Mouse (Mus musculus) cerebellum, adult 18-20 months (tissue): ENCODE results near the gene Tprkb.
"Not testable (repeated sequence)": the region's sequence is repeated elsewhere in the genome, so short reads cannot be mapped to it uniquely, and the experiment has no call there.

Source experiments
- DNase-seq, 2 experiments: peaks; one replicate each; pipeline ENCODE4 v3.0.0; 2021

Tprkb gene

DNA sequence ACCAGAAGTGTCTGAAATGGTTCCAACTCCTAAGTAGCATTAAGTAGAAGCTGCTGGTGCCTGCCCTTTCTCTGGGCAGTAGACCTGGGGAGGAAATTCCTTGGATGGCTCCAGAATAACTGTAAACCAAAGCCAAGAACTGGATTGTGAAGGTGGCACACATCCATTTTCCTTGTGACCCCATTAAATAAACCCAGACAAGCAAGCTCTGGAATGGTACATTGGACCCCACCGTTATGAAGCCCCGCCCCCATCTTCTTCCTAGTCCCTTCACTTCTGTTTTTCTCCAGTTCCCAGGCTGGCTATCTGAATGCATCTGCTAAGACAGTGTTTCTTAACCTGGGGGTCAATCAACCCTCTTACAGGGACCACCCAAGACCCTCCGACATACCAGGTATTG is at the start of gene Tprkb:
TSS of gene Tprkb (plus strand) at position 279 of the 400 bp plus-strand sequence.
- no peak for DNase-seq

DNA sequence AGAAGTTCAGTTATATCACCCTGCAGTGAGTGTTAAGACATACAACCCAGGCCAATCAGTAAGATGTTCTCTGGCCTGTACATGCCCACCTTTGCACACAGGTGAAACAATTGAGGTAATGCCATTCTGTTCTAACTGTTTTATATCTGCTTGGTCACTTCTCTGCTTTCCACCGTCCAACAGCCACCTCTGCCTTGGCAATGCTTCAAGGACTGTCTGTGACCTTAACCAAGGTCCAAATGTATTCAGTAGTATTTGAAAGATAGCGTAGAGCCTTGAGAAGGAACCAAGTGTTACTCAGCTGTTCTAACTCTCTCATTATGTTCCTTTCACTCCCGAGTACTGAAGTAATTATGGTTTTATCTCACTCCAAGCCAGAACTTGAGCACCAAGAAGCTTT is 49.1 kb upstream of the Tprkb start:
- no peak for DNase-seq

DNA sequence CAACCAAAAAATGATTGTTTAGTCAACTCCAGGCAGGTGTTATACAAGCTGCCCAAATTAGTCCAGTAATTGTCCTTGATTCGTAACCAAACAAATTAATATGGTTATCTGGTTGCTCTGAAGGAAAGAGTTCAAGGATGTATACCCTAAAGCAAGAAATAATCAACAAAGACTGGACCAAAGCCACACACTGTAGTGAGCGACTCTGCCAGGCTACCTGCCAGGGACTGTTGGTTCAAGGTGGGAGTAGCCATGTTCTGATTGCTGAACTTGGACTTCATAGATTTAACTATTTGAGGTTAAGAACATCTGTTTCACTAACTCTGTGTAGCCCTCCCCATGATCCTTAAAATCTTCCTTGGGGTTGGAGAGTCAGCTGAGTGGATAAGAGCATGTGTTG is 48.5 kb upstream of the Tprkb start:
- DNase-seq: no peak

DNA sequence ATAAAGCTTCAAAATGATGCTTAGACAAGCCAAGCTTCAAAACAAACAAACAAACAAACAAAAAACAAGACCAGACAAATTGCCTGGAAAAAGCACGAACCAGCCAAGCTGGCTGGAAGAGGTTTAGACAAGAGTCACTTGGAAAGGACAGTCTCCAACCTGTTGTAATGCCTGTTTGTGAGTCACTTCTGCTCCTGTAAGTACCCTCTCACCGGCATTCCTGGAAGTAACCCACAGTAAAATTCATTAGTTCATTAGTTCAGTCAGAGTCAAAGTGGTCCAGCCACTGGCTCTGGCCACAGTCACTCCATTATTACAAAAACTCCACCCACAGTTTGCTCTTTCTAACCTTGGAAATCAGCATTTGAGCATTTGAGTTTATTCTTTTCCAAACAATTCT is 47.8 kb upstream of the Tprkb start:
- DNase-seq: no peak

DNA sequence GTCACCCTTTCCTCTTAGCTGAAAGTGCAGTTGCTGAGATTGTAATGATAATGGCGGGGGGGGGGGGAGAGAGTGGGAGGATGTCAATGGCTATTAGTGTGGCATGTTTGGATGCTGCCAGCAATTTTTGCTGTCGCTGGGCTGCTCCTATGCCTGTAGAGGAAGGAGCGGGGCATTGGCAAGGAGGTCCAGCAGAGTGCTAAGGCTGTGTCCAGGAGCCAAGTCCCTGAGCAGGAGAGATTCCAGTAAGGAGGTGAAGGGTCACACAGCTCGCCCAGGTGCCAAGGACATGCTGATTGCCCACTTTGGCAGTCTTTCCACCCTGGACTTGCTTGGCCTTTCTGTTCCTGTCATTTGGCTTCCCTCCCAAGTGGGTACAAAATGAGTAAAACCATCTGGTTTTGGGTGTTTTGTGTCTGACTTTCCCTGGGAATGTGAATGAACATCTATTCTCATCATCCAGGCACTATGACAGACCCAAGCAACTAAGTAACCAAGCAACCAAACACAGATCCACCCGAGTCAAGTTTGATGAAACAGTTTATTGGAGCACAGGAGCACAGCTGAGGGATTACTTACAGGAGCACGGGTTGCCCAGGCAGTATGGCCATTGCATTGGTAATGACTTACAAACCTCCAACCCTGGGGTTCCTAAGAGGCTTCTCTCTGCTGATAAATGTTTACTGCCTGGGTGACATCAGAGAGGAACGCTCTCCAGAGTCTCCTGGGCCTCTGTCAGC is 46.6 kb upstream of the Tprkb start:
- not testable (repeated sequence) for DNase-seq

DNA sequence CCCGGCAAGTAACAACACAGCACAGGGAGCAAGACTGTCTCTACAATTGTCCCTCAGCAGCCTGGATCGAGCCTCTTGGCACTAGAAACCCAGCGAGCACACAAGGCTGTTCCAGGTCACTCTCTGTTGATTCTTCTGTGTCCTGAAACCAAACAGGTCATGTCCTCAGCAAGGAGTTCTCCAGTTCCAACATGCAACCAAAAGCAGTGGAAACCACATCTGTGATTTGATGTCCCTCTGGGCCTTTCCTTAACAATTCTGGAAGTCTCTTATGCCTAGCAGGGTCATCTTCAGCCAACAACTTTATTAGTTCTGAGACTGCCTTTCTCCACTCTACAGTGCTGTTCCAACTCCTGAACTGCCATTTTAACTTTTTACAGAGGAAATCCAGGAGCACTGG is 45.5 kb upstream of the Tprkb start:
- not testable (repeated sequence) for DNase-seq

DNA sequence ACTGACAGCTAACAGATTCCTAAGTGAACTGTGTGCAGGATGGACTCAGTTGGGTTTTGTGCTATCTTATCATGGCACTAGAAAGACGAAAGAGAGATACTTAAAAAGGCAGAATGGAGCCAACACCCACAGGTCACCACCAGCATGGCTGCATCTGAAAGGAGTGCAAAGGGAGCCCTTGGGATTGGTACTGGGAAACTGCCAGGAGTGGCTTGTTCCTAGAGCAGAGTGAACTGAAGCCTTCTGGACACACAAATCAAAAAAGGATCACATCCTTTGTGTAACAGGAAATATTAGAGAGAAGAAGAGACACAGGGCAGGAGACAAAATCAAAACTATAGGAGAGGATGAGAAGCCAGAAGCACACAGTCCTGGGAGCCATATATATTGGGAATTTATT is 44.7 kb upstream of the Tprkb start:
- DNase-seq: not testable (repeated sequence)

DNA sequence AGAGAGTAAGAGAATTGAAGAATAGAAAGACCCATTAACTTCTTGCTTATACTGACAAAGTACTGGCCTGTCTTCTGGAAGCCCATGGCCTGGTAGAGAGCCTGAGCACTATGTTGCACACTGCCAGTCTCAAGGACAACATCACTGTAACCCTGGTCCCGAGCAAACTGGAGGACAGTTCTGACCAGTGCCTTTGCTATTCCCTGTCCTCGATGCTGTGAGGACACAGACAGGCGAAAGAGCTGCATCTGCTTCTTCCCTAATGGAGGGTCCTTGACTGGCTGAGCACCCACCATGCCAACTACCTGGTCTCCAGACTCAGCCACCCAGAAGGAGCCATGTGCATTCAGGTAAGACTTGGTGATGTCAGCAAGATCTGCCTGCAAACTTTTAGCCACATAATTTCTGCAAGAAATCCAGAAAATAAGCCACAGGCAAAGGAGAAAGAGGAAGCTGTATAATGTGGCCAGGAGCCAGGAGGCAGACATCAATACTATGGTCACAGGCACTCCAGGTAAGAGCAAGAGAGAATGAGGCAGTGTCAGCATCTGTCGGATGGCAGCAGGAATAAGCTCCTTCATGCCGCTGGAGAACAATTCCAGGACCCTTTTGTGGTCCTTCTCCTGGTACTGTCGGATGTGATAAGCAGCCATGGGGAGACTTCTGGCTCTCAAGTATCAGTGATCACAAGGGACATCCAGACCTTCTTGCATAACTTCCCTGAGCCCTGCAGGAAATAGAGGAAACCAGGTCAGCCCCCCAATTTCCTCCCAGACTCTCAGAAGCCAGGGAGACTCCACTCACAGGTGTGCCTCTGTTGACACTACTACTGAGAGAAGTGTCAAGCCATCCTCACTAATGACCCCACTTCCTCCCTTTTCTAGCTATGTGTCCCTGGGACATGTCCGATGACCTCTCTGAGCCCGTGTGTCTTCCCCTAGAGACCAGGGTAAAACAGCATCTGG is 43.7 kb upstream of the Tprkb start:
- no peak for DNase-seq

DNA sequence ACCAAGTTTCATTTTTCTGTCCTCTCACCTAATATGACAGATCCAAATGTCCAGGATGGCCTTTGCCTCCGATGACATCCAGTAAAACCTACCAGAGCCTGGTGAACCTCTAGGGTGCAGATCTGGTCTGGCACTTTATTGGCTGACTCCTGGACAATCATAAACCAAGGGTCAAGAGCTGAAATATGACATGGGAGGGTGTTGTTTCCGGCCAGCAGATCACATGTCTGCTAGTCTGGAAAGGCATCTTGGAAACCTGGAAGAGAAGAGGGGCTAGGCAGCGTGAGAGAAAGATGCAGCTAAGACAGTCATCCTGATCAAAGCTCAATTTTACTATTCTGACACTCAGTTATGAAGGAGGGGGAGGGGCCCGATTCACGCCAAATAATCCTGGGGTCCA is 42.7 kb upstream of the Tprkb start, which contains the start of gene Nat8f2:
TSS of gene Nat8f2 (minus strand) at position 153 of the 400 bp plus-strand sequence.
- not testable (repeated sequence) for DNase-seq

DNA sequence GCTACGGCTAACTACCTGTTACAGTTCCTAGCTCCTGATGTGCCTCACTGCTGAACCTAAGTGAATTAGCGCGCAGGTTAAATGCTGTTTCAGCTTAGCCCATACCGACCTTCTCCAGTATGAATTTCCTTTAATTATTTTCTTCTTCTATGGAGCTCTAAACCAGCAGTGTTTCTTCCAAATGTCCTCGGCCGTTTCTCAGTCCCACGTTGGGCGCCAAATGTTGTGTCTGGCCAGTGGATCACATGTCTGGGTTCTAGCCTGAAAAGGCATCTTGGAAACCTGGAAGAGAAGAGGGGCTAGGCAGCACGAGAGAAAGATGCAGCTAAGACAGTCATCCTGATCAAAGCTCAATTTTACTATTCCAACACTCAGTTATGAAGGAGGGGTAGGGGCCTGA is 28.4 kb upstream of the Tprkb start:
- DNase-seq: not testable (repeated sequence)

DNA sequence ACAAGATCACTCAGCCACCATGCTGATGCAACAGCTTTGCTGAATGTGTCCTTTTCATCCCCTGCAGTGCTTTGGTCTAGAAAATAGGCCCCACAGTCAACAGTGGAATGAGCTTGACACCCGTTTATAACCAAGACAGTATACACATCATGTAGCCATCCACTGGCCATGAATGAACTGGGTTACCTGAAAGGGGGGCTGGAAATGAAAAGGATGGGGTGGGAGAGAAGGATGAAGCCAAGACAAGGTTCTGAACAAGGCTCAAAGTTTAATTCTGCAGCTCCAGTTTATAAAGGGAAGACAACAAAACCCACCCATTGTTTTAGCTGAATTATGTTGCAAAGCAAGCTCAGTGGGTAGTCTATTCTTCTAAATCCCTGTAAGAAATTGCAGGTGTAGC is 27.4 kb upstream of the Tprkb start:
- no peak for DNase-seq

DNA sequence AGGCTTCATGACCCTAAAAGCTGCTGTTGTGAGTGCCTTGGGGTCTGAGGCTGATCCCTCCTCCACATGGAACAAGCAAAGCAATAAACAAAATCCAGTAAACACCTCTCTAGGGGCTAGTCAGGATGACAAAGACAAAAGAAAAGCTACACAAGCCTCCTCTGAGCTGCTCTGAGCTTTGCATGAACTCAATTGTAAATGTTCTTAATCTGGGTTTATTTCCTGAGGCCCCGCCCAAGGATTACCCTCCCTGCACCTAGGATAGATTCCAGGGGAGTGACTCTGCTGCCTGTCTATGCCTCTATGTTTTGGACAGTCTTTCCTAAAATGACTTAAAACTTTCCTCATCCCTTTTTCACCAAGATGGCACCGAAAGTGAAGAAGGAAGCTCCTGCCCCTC is 22.7 kb upstream of the Tprkb start:
- no peak for DNase-seq

DNA sequence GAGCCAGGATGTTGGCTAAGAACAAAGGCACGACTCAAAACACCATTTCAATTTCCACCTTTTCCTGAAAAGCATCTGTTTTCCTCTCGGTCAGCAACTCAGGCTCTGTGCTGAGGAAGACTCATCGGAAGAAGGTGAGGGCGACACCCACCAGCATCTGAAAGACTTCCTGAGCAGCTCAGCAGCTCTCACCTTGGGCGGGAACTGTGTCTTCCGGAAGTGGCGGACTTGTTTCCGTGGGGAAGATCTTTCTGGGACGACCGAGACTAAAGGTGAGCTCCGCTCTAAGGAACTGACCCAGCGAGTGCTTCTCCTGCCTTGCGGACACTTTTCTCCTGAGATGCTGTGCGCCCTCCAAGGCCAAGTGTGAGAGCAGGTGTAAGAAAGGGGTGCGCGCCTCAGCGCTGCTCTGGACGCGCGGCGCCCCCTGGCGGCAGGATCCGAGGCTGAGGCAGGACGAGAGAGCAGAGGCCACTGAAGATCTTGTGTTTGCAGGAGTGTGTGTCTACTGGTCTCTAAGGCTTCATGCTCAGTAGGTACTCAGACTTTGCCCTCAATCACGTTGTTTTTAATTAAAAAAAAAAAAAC is 16.5 kb upstream of the Tprkb start:
- peak; percentile 25 to 55 for DNase-seq

DNA sequence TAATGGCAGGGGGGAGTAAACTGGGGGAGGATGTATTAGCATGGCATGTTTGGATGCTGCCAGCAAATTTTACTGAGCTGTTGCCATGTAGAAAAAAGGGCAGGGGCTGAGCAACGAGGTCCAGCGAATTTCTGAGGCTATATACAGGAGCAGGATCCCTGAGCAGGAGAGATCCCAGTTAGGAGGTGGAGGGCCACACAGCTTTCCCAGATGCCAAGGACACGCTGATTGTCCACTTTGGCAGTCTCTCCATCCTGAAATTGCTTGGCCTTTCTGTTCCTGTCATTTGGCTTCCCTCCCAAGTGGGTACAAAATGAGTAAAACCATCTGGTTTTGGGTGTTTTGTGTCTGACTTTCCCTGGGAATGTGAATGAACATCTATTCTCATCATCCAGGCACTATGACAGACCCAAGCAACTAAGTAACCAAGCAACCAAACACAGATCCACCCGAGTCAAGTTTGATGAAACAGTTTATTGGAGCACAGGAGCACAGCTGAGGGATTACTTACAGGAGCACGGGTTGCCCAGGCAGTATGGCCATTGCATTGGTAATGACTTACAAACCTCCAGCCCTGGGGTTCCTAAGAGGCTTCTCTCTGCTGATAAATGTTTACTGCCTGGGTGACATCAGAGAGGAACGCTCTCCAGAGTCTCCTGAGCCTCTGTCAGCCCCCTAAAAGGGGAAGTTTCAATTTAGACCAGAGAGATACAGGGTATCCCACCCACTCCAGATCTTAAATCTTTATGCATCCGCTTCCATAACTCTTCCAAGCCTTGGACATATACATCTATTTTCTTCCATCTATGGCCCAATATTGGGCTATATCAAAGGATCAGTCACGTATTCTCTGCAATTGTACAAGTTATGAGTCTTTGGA is 12.8 kb upstream of the Tprkb start:
- not testable (repeated sequence) for DNase-seq

DNA sequence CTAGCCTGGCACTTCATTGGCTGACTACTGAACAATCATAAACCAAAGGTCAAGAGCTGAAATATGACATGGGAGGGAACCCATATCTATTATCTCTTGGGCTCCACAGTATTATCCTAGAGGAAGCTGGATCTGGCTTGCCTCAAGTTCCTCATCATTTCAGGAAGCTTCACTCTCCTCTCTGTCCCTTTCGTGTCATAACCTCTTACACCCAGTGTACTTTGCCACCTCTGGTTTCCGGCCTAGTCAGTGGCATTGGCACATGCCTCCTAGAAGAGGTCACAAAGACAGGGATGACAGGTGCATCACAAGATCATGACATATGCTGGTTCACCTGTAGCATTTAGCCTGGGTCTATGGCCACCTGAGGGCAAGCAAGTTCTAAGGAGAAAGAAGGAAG is 9.4 kb upstream of the Tprkb start:
- no peak for DNase-seq

DNA sequence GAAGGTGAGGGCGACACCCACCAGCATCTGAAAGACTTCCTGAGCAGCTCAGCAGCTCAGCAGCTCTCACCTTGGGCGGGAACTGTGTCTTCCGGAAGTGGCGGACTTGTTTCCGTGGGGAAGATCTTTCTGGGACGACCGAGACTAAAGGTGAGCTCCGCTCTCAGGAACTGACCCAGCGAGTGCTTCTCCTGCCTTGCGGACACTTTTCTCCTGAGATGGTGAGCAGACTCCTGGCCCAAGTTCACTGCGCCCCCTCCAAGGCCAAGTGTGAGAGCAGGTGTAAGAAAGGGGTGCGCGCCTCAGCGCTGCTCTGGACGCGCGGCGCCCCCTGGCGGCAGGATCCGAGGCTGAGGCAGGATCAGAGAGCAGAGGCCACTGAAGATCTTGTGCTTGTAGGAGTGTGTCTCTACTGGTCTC is 7.0 kb upstream of the Tprkb start, which contains the start of gene Nat8f4:
TSS of gene Nat8f4 (minus strand) at position 243 of the 420 bp plus-strand sequence.
- peak; percentile 79 to 87 for DNase-seq

DNA sequence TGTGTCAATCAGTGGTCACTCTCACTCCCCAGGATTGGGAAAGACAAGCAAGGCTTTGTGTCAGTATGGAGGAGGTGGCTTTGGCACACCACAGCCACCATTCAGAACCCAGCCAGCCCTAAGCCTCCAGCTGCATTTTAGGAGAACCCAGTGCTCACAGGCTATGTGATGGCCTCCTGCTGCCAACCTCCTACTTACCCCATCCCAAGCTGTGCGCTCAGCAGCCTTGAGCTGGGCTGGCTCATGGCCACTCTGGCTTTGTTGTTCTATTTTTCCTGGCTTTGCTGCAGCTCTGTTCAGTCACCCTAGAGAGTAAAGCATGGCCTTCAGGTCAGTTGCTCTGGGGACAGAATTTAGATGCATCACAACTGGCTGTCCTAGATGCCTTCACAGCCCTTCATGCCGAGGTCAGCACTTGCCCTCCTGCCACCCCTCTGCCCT is 4.7 kb upstream of the Tprkb start:
- peak in 1 of 2 experiments; percentile 34 for DNase-seq

DNA sequence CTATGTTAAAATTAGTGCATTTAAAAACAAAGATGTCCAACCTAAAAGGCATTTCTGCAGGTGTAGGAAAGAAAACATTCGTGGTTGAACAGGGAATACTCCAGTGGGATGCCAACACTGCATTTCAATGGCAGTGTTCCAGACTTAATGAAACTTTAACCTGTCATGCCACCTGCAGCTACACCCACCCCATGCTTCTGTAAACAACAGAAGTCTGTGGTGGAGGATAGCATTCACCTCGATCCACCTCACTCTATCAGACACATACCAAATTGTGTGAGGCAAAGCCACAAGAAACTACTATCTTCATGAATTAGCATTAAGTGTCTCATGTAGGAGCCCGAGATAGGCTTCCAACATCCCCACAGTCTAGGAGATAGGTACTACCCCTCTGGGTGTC is 3.3 kb upstream of the Tprkb start:
- no peak for DNase-seq

DNA sequence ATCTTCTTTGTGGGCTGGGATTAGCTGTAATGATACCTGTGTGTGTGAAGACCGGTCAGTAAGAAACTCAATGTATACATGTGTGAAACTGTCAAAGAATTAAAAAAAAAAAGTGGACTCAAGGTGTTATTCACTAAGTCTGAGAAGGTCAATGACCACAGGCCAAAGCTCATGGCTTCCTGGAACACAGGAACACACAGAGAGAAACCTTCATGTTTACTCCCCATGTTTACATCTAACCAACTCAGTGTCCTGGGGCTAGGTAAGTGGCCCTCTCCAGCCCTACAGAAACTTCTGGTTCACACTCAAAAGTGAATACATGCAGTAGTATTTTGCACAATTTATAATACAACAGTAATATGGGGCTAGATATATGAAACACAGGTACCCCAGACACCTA is 2.0 kb upstream of the Tprkb start:
- DNase-seq: no peak

DNA sequence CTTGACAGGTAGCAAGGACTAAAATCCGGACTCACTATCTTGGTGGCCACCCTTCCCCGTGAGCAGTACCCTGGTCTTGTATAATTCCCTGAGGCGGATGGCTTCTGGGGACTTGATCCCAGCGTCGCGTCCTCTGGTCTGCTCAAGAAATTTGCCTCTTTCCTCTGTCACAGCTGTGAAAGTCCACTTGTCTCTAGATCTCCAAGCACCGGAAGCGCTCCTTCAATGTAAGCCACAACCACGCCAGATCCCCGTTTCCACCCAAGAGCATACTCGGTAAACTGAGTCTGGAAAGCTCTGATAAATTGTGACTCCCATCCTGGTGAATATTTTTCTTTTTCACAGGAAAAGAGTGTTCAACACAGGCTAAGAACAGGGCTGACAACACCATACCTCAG is 3.5 kb downstream of the Tprkb start:
- no peak for DNase-seq

DNA sequence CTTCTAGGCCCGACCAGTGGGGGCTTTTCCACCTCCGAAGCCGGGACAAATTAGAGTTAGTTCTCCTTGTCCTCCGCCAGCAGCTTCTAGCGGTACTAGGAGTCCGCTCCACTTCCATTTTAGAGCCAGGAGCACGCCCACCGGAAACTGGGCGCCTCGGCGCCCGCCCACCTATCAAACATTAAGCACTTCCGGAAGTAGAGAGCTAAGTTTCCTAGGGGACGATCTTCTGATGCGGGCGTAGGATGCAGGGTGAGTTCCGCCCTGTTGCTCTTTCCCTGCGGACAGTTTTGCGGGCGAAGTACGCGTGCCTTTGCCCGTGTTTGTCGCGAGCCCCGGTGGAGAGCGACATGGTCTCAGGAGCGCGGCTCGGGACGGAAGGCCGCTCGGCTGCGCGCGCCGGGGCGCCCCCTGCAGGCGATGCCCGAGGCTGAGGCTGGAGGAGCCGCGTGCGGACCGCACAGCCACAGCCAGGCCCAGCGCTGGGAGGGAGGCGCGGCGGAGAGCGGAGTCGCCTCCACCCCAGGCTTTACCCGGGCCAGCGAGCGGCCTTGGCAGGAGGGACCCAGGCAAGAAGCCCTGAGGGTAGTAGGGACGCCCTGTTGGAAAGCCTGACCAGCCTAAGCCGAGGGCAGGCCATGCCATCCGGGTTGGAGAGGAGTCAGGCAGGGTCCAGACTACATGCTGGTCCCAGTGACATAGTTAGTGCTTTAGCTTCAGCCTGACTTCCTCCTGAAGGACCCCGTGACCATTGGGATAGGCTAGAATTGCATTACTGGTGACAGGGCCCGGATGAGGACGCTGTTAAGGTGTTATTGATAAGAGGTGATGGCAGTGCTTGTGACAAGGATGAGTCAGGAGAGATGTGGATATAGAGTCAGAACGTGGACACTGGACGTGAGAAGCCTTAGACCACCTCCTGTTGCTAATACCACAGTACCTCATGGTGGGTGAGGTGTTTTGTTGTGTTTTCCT is 4.2 kb downstream of the Tprkb start, which contains the start of gene Nat8f1:
TSS of gene Nat8f1 (minus strand) at position 149 of the 975 bp plus-strand sequence.
- peak; percentile 82 to 85 for DNase-seq
